Mouse (Mus musculus) heart, embryonic 14.5 days (tissue): ENCODE data around the gene Tmem175. TPM values are rescaled to one million over a fixed set of nuclear protein-coding genes. Genes with fewer than 3 reads are reported as not detected.
A peak's percentile ranks its signal among the peaks of the same experiment; 100 is the strongest.

Source experiments
- ATAC-seq: fragments of 200-750 bp; cut with Nextera tagmentation; 2 replicates; pipeline ENCODE4 v1.8.0; 2017; ENCODE audit warnings: low read depth, moderate TSS enrichment; ENCODE audit not compliant: insufficient number of reproducible peaks, insufficient read depth, low FRiP score
- H3K27ac ChIP-seq, 2 experiments: fragments of 200-500 bp in 1 of 2; fragments of 300-500 bp in 1 of 2; sonication (generic) in 1 of 2; replicated peaks in 1 of 2; 2 replicates each; pipeline ENCODE4 v1.5.1; 2012 to 2014; ENCODE audit warnings: low read depth in 2 of 2, low read length in 2 of 2, control low read depth in 1 of 2, mild to moderate bottlenecking in 1 of 2, mixed read lengths in 1 of 2; ENCODE audit not compliant: control insufficient read depth in 1 of 2, insufficient read depth in 1 of 2
- H3K27me3 ChIP-seq: fragments of 300-500 bp; sonication (generic); 2 replicates; pipeline ENCODE4 v1.6.1; 2014; ENCODE audit warnings: mild to moderate bottlenecking, low read length, control low read depth; ENCODE audit not compliant: control insufficient read depth, insufficient read depth
- H3K36me3 ChIP-seq: fragments of 300-500 bp; sonication (generic); 2 replicates; pipeline ENCODE4 v1.6.1; 2014; ENCODE audit warnings: mild to moderate bottlenecking, control low read depth, low read length, mixed read lengths; ENCODE audit not compliant: control insufficient read depth, insufficient read depth
- H3K4me1 ChIP-seq, 2 experiments: fragments of 200-500 bp in 1 of 2; fragments of 300-500 bp in 1 of 2; sonication (generic) in 1 of 2; 2 replicates each; pipeline ENCODE4 v1.6.1; 2012 to 2014; ENCODE audit warnings: low read length in 2 of 2, control low read depth in 1 of 2, mixed read lengths in 1 of 2; ENCODE audit not compliant: control insufficient read depth in 2 of 2, insufficient read depth in 2 of 2
- H3K4me2 ChIP-seq: fragments of 300-500 bp; sonication (generic); 2 replicates; pipeline ENCODE4 v1.6.1; 2014; ENCODE audit warnings: mild to moderate bottlenecking, low read length
- H3K4me3 ChIP-seq, 2 experiments: fragments of 200-500 bp in 1 of 2; fragments of 300-500 bp in 1 of 2; sonication (generic) in 1 of 2; 2 replicates each; pipeline ENCODE4 v1.5.1; 2012 to 2014; ENCODE audit warnings: low read length in 2 of 2, mild to moderate bottlenecking in 2 of 2, control low read depth in 1 of 2, low read depth in 1 of 2, moderate library complexity in 1 of 2; ENCODE audit not compliant: control insufficient read depth in 1 of 2, insufficient read depth in 1 of 2
- H3K9ac ChIP-seq: fragments of 300-500 bp; sonication (generic); 2 replicates; pipeline ENCODE4 v1.6.1; 2014; ENCODE audit warnings: mild to moderate bottlenecking, low read length
- H3K9me3 ChIP-seq: fragments of 300-500 bp; sonication (generic); 2 replicates; pipeline ENCODE4 v1.6.1; 2016; ENCODE audit warnings: low read length, control low read depth; ENCODE audit not compliant: control insufficient read depth
- WGBS: fragments of 180-500 bp; shearing (Covaris S2); extraction: QIAGEN DNeasy Blood & Tissue Kit; methylation state at CpG from one replicate; pipeline ENCODE4 v1.1.7; 2014; 5-methylcytosine and 5-hydroxymethylcytosine counted together
- polyA plus RNA-seq: library from polyadenylated mRNA; unstranded; fragments of >200 nt; fragmentation: Nextera tagmentation; extraction: Ambion mirVana; gene quantifications from 2 replicates; pipeline ENCODE4 v1.2.1, GENCODE M21; 2014

The Tmem175 gene
- polyA plus RNA-seq, 1 experiment from 2014 or later = 22.2 TPM

DNA sequence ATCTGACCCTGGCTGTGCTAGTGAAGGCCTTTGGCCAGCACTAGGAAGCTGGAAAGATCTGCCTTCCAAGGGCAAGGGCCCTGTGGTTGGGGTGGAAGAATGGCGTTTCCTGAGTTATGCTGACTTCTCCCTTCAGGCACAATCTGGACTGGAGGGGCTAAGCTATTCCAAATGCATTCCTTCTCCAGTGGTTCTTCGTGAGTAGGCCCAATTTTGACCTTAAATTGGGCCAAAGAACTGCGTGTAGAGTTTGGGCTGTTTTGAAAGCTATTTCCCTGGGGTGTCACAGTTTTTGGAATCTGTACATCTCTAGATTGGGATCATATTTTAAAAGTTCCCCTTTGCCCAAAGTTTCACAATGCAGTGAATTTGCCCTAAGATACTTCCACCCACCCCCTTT, 67.0 kb downstream of the Tmem175 start:
- no peak overlapping the region for H3K9ac ChIP-seq
- H3K27ac ChIP-seq = no peak overlapping the region
- no peaks in the 10 kb centered on the region for H3K27me3 ChIP-seq
- no peaks in the 10 kb centered on the region for H3K9me3 ChIP-seq
- no peak overlapping the region for H3K4me3 ChIP-seq
- H3K36me3 ChIP-seq = no peaks in the 10 kb centered on the region
- peaks cover 44 to 64% of the 10 kb centered on the region in 2 experiments for H3K4me1 ChIP-seq
- 0 out of 2 replicates have a peak overlapping the region, but pooled peaks have one; percentile 8 for H3K4me2 ChIP-seq
- no peak for ATAC-seq
- 80% methylated on average over 3 of the region's 3 CpGs for WGBS

DNA sequence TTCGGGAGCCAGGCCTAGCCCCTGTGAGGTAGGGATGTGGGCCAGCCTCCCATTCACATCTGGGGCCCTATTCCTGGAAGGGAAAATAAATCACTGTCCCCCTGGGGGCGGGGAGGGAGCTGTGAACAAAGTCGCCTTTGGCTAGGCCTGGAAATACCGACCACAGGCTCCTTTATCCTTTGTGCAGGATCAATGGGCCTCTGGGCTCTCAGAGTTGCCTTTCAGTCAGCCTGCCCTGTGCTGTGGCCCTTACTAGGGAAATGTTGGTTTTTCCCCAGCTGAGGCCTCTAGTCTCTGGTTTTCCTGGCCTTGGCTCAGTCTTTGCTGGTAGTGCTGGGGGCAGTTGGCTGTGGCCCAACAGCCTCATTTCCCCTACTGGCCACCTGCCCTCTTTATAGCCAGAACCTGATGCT, 67.8 kb downstream of the Tmem175 start:
- Histone ChIP-seq H3K9me3 (no peaks in the 10 kb centered on the region), H3K36me3 (no peaks in the 10 kb centered on the region), H3K4me1 (peaks cover 43 to 58% of the 10 kb centered on the region in 2 experiments), H3K4me3 (no peak overlapping the region), H3K27me3 (no peaks in the 10 kb centered on the region), H3K9ac (no peak overlapping the region), H3K4me2 (0 out of 2 replicates have a peak overlapping the region, but pooled peaks have one; percentile 8), H3K27ac (no peak overlapping the region)
- 50% methylated on average over 4 of the region's 4 CpGs for WGBS
- ATAC-seq = no peak

Other genes with a start within 250 kb of the Tmem175 start
- gene Pde6b, start 241.4 kb upstream of the Tmem175 start, polyA plus RNA-seq = 0.22 TPM in 1 of 2 replicates, not detected in the other
- gene Atp5k, start 195.3 kb upstream of the Tmem175 start, polyA plus RNA-seq = 971 and 1,026 TPM in 2 replicates
- 0.08 and 0.15 TPM in 2 replicates for gene Mfsd7a, start 180.9 kb upstream of the Tmem175 start, polyA plus RNA-seq
- gene Pcgf3, start 168.5 kb upstream of the Tmem175 start, polyA plus RNA-seq = 24.3 and 26.8 TPM in 2 replicates
- 0.44 and 1.1 TPM in 2 replicates for gene Cplx1, start 79.7 kb upstream of the Tmem175 start, polyA plus RNA-seq
- 25.9 and 26.8 TPM in 2 replicates for gene Gak, start within 50 bp of the Tmem175 start, polyA plus RNA-seq
- 14.5 and 14.9 TPM in 2 replicates for gene Idua, start 30.6 kb downstream of the Tmem175 start, polyA plus RNA-seq
- 5.6 and 6.6 TPM in 2 replicates for gene Dgkq, start 39.9 kb downstream of the Tmem175 start, polyA plus RNA-seq
- 0.40 and 0.53 TPM in 2 replicates for gene Slc26a1, start 45.8 kb downstream of the Tmem175 start, polyA plus RNA-seq
- 23.9 and 25.2 TPM in 2 replicates for gene Fgfrl1, start 62.6 kb downstream of the Tmem175 start, polyA plus RNA-seq
- gene Rnf212, start 145.2 kb downstream of the Tmem175 start, polyA plus RNA-seq = not detected in 2 replicates
- gene Tmed11, start 165.6 kb downstream of the Tmem175 start, polyA plus RNA-seq = not detected in 2 replicates
- gene Vmn2r8, start 179.1 kb downstream of the Tmem175 start, polyA plus RNA-seq = not detected in 2 replicates
- not detected in 2 replicates for gene Vmn2r9, start 222.8 kb downstream of the Tmem175 start, polyA plus RNA-seq